Mouse (Mus musculus) megakaryocyte, embryonic 14.5 days (primary cell): Measurements from ENCODE around the gene Defb19.

ENCODE experiments used
- FLI1 ChIP-seq: IDR thresholded peaks from 2 replicates; pipeline ENCODE4 v1.6.1; 2012; ENCODE audit warnings: low read length, inconsistent platforms, mixed read lengths
- GATA1 ChIP-seq: IDR thresholded peaks from 3 replicates; pipeline ENCODE4 v1.6.1; 2012; ENCODE audit warnings: mixed read lengths, low read length, inconsistent platforms, borderline replicate concordance

GRCm38 (mm10) chr2:152580612-152581011 lies 500 bp upstream of the Defb19 start:
- no peak for TF ChIP-seq FLI1
- TF ChIP-seq GATA1: no peak
